Mouse (Mus musculus): ENCODE data around the gene Pllp. TPM values are rescaled to one million over a fixed set of nuclear protein-coding genes. Genes with fewer than 3 reads are reported as not detected.

Pllp gene
- 0.19 and 0.29 TPM in 2 replicates for polyA plus RNA-seq (2012; rRNA removed)

DNA sequence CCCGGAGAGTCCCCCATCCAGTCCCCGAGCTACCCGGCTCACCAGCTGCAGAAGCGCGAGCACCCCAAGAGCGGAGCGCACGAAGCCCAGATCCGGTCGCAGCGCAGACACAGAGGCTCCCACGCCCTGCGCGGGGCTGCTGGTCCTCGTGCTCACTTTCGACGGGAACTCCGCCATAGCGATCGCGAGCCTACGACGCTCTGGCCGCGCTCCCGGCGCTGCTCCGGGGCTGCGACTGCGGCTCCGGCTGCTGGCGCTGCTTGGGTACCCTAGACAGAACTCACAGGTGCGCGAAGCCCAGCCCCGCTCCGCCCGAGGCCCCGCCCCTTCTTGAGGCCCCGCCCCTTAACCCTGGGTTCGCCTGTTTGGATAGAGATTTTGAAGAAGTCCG is at the start of gene Pllp:
Gene Pllp (minus strand): TSS at position 285 of the 391 bp plus-strand sequence.

DNA sequence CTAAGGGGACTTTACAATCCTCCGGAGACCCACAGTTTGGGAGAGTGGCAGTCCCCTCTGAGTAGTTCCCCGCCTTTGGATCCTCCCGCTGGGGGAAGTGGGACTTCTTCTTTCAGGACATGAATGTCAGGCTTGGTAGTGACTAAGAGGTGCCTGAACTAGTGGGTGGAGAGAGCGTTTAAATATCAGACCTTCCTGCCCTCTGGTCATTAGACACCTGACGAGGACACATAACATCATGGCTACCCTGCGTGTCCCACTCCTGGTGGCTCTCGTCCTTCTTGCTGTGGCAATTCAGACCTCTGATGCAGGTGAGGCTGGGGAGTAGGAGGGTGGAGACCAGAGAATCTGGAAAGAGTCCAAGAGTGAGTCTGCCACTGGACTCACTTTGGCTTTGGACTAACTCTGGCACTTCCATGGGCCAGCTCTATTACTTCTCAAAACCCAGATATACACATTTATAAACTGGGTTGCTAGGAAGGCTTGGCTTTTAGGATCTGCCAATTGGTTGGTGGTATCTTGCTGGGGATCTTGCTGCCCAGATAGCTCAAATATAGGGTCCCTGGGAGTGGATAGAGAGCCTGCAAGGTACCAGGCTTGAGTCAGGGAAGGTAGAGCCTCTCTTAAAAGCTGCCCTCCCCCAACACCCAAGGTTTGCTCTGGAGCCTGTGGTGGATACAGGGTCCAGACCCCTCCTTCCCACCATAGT is 49.6 kb upstream of the Pllp start, which contains the start of gene Ccl22:
Gene Ccl22 (plus strand): TSS at position 115 of the 709 bp plus-strand sequence.

DNA sequence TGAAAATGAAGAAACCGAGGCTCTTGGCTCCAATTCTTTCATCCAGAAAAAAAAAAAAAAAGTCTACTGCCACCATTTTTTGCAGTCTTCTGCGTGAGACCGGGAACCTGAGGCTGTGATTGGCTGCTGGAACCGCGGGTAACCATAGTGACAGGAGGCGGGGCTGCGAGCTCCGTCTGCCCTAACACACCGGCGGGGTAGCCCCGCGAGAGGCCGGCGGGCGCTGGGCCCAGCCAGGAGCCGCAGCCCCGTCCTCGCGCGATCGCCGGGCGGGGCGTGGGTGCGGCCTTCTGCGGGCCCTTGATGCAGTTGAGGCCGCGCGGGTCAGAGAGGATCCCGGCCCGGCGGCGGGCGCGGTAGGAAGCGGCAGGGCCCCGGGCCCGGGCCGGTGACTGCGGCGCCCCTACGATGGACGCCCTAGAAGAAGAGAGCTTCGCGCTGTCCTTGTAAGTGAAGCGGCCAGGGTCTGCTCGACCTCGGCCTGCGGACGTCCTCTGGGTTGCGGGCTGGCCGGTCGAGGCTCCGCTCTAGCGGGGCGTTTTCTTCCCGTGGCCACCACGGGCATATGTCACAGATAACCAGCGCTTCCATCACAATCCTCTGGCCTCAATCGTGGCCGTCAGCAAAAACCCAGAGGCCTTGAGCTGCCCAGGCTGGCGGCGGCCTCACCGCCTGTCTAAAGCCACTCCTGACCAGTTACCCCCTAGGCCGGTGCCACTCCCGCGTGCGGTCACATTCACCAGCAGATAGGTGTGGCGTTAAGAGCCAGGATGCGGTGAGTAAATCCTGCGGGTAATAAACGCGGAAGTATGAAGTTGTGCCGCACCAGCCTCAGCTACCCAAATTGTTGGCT is 29.4 kb downstream of the Pllp start, which contains the start of gene Arl2bp:
Gene Arl2bp (plus strand): TSS at position 145 of the 853 bp plus-strand sequence.

Other genes with a start within 250 kb of the Pllp start
- gene Cpne2, start 163.3 kb downstream of the Pllp start, polyA plus RNA-seq (2012; rRNA removed), result 12.1 and 14.7 TPM in 2 replicates
- gene Rspry1, start 94.3 kb downstream of the Pllp start, polyA plus RNA-seq (2012; rRNA removed), result 25.5 and 28.3 TPM in 2 replicates
- gene Fam192a, start 94.3 kb downstream of the Pllp start, polyA plus RNA-seq (2012; rRNA removed), result 76.1 and 182 TPM in 2 replicates
- gene Arl2bp, start 29.7 kb downstream of the Pllp start, polyA plus RNA-seq (2012; rRNA removed), result 170 and 186 TPM in 2 replicates
- not detected in 2 replicates for gene Ccl22, start 49.3 kb upstream of the Pllp start, polyA plus RNA-seq (2012; rRNA removed)
- gene Cx3cl1, start 75.7 kb upstream of the Pllp start, polyA plus RNA-seq (2012; rRNA removed), result 7.0 and 7.1 TPM in 2 replicates
- 0.15 TPM in 1 of 2 replicates, not detected in the other for gene Ccl17, start 114.2 kb upstream of the Pllp start, polyA plus RNA-seq (2012; rRNA removed)
- gene Coq9, start 142.0 kb upstream of the Pllp start, polyA plus RNA-seq (2012; rRNA removed), result 56.5 and 57.9 TPM in 2 replicates
- 71.1 and 73.5 TPM in 2 replicates for gene Ciapin1, start 142.1 kb upstream of the Pllp start, polyA plus RNA-seq (2012; rRNA removed)
- 124 and 127 TPM in 2 replicates for gene Polr2c, start 161.2 kb upstream of the Pllp start, polyA plus RNA-seq (2012; rRNA removed)
- 15.2 and 21.9 TPM in 2 replicates for gene Dok4, start 180.1 kb upstream of the Pllp start, polyA plus RNA-seq (2012; rRNA removed)
- gene Ccdc102a, start 221.8 kb upstream of the Pllp start, polyA plus RNA-seq (2012; rRNA removed), result 24.7 and 25.5 TPM in 2 replicates
- gene Adgrg5, start 227.4 kb upstream of the Pllp start, polyA plus RNA-seq (2012; rRNA removed), result 0.20 and 0.42 TPM in 2 replicates

Measured in central nervous system, embryonic 11.5 days (tissue).